Mouse (Mus musculus) heart, adult 2 months (tissue): ENCODE data around the gene Slc29a4. TPM values are rescaled to one million over a fixed set of nuclear protein-coding genes. Genes with fewer than 3 reads are reported as not detected.

Experiments
- DNase-seq, 2 experiments: peaks; one replicate each; pipeline ENCODE4 v3.0.0; 2021
- H3K27ac ChIP-seq: fragments of 200-600 bp; 2 replicates; pipeline ENCODE4 v1.8.1; 2022
- H3K27me3 ChIP-seq: fragments of 200-500 bp; 2 replicates; pipeline ENCODE4 v1.6.1; 2012; ENCODE audit warnings: mild to moderate bottlenecking, low read length, inconsistent platforms, mixed read lengths; ENCODE audit not compliant: control insufficient read depth, insufficient read depth
- H3K36me3 ChIP-seq: fragments of 200-500 bp; 2 replicates; pipeline ENCODE4 v1.6.1; 2012; ENCODE audit warnings: low read length, inconsistent platforms; ENCODE audit not compliant: control insufficient read depth, insufficient read depth
- H3K4me1 ChIP-seq: fragments of 200-500 bp; 2 replicates; pipeline ENCODE4 v1.6.1; 2011; ENCODE audit warnings: low read length; ENCODE audit not compliant: control insufficient read depth, insufficient read depth
- H3K4me3 ChIP-seq: fragments of 200-600 bp; 2 replicates; pipeline ENCODE4 v1.8.1; 2022
- H3K79me2 ChIP-seq: fragments of 200-500 bp; replicated peaks from 2 replicates; pipeline ENCODE4 v1.6.1; 2012; ENCODE audit warnings: mild to moderate bottlenecking, inconsistent platforms, low read length, moderate library complexity, mixed read lengths; ENCODE audit not compliant: control insufficient read depth, insufficient read depth
- H3K9ac ChIP-seq: fragments of 200-500 bp; 2 replicates; pipeline ENCODE4 v1.6.1; 2012; ENCODE audit warnings: low read depth, mild to moderate bottlenecking, control low read depth, inconsistent platforms, low read length, mixed read lengths
- CTCF ChIP-seq: fragments of 200-600 bp; IDR thresholded peaks from 2 replicates; pipeline ENCODE4 v1.8.1; 2022; ENCODE audit warnings: antibody characterized with exemption, mild to moderate bottlenecking, moderate library complexity
- EP300 ChIP-seq: fragments of 200-500 bp; IDR thresholded peaks from 2 replicates; pipeline ENCODE4 v1.6.1; 2011; ENCODE audit warnings: low read depth, low read length, control low read depth; ENCODE audit not compliant: insufficient read depth
- POLR2A ChIP-seq: fragments of 200-500 bp; IDR thresholded peaks from 2 replicates; pipeline ENCODE4 v1.6.1; 2011; ENCODE audit warnings: mild to moderate bottlenecking, low read depth, low read length, control low read depth; ENCODE audit not compliant: insufficient read depth
- WGBS: fragments of 180-500 bp; shearing (Covaris S2); methylation state at CpG from one replicate; pipeline ENCODE4 v1.1.7; 2018; 5-methylcytosine and 5-hydroxymethylcytosine counted together
- intact Hi-C: fragments of 180-260 bp; cut with DNase I; formaldehyde crosslinking; loops from one replicate; pipeline ENCODE4 v1.15.1; 2025
- long read RNA-seq: library from polyadenylated mRNA; stranded (forward); transcript quantifications from one replicate; pipeline ENCODE4 v2.0.0, GENCODE M21; 2021
- polyA plus RNA-seq: library from polyadenylated mRNA; depleted of rRNA; stranded (reverse); fragments of >200 nt; gene quantifications from 2 replicates; pipeline ENCODE4 v1.2.3, GENCODE M21; 2012; rRNA removed
- total RNA-seq, 2 experiments: library from RNA; stranded (reverse); gene quantifications; 2 replicates each; pipeline ENCODE4 v1.2.3; 2021

Slc29a4 gene
- under 1 TPM; 0.27 to 0.31 TPM for total RNA-seq
- 0.70 and 0.73 TPM in 2 replicates for polyA plus RNA-seq
- long read RNA-seq: 0 reads

GRCm38 (mm10) chr5:142692248-142692647, at the start of gene Slc29a4:
Slc29a4 (plus strand) TSS chr5:142692512.
- peaks cover 4% of the 10 kb centered on the region; the same call in 1 of the 2 replicates for H3K27me3 ChIP-seq
- H3K36me3 ChIP-seq: no peaks in the 10 kb centered on the region
- H3K4me3 ChIP-seq: no peak within 1 kb of the TSS
- no peak within 1 kb of the TSS for H3K27ac ChIP-seq
- H3K79me2 ChIP-seq: no peaks in the 10 kb centered on the region
- 50% methylated on average over 14 of the region's 14 CpGs for WGBS
- intact Hi-C loops: no loop called here
- TF ChIP-seq POLR2A: no peak
- no peak for TF ChIP-seq EP300
- no peak for TF ChIP-seq CTCF
- DNase-seq: no peak
- no peak within 1 kb of the TSS for H3K9ac ChIP-seq
- H3K4me1 ChIP-seq: no peaks in the 10 kb centered on the region

- Histone ChIP-seq H3K27ac (no peak overlapping the region), H3K79me2 (peaks cover 10% of the 10 kb centered on the region), H3K9ac (no peak overlapping the region), H3K4me3 (no peak overlapping the region), H3K27me3 (no peaks in the 10 kb centered on the region), H3K4me1 (no peaks in the 10 kb centered on the region), H3K36me3 (no peaks in the 10 kb centered on the region)
- DNase-seq: no peak
- WGBS: 90% methylated on average over 7 of the region's 7 CpGs
- TF ChIP-seq CTCF: no peak
- intact Hi-C loops: no loop called here
These were observed 44.1 kb upstream of the Slc29a4 start for GRCm38 (mm10) chr5:142648162-142648561.

- H3K27me3 ChIP-seq: no peaks in the 10 kb centered on the region
- no peak for DNase-seq
- TF ChIP-seq CTCF (no peak), EP300 (no peak), POLR2A (no peak)
- intact Hi-C loops: no loop called here
- peaks cover 8% of the 10 kb centered on the region for H3K79me2 ChIP-seq
- no peak overlapping the region for H3K4me3 ChIP-seq
- H3K27ac ChIP-seq: no peak overlapping the region
- WGBS: 83% methylated on average over 4 of the region's 4 CpGs
- H3K4me1 ChIP-seq: no peaks in the 10 kb centered on the region
- no peaks in the 10 kb centered on the region for H3K36me3 ChIP-seq
- H3K9ac ChIP-seq: no peak overlapping the region
These were observed 42.8 kb upstream of the Slc29a4 start for GRCm38 (mm10) chr5:142649460-142650050.

- Histone ChIP-seq H3K79me2 (peaks cover 8% of the 10 kb centered on the region), H3K36me3 (no peaks in the 10 kb centered on the region), H3K4me1 (no peaks in the 10 kb centered on the region), H3K27ac (no peak overlapping the region), H3K27me3 (no peaks in the 10 kb centered on the region), H3K4me3 (no peak overlapping the region), H3K9ac (no peak overlapping the region)
- intact Hi-C loops: no loop called here
- TF ChIP-seq EP300 (no peak), POLR2A (no peak)
- DNase-seq: no peak
- WGBS: 63% methylated on average over 3 of the region's 3 CpGs
These were observed 41.9 kb upstream of the Slc29a4 start for GRCm38 (mm10) chr5:142650390-142650789.

- no peak for DNase-seq
- Histone ChIP-seq H3K27ac (no peak overlapping the region), H3K9ac (no peak overlapping the region), H3K4me1 (no peaks in the 10 kb centered on the region), H3K79me2 (peaks cover 8% of the 10 kb centered on the region), H3K27me3 (no peaks in the 10 kb centered on the region), H3K36me3 (no peaks in the 10 kb centered on the region), H3K4me3 (no peak overlapping the region)
- 85% methylated on average over 6 of the region's 6 CpGs for WGBS
- TF ChIP-seq CTCF (no peak), POLR2A (no peak), EP300 (no peak)
- intact Hi-C loops: no loop called here
These were observed 41.4 kb upstream of the Slc29a4 start for GRCm38 (mm10) chr5:142650794-142651497.

GRCm38 (mm10) chr5:142652266-142652665, 40.0 kb upstream of the Slc29a4 start:
- intact Hi-C loops: no loop called here
- Histone ChIP-seq H3K4me3 (no peak overlapping the region), H3K79me2 (peaks cover 8% of the 10 kb centered on the region), H3K9ac (no peak overlapping the region), H3K27me3 (no peaks in the 10 kb centered on the region), H3K27ac (no peak overlapping the region), H3K36me3 (no peaks in the 10 kb centered on the region), H3K4me1 (no peaks in the 10 kb centered on the region)
- WGBS: 71% methylated on average over 4 of the region's 4 CpGs
- no peak for DNase-seq
- TF ChIP-seq POLR2A (no peak), CTCF (no peak), EP300 (no peak)
